Mouse (Mus musculus): Measurements from ENCODE around the gene Clec4a4. TPM values are rescaled to one million over a fixed set of nuclear protein-coding genes. Genes with fewer than 3 reads are reported as not detected.
"Not testable (repeated sequence)": the region's sequence is repeated elsewhere in the genome, so short reads cannot be mapped to it uniquely, and the experiment has no call there.

Gene Clec4a4
- not detected in 2 replicates for polyA plus RNA-seq (2012; ENCODE audit: insufficient read depth, low replicate concordance)

DNA sequence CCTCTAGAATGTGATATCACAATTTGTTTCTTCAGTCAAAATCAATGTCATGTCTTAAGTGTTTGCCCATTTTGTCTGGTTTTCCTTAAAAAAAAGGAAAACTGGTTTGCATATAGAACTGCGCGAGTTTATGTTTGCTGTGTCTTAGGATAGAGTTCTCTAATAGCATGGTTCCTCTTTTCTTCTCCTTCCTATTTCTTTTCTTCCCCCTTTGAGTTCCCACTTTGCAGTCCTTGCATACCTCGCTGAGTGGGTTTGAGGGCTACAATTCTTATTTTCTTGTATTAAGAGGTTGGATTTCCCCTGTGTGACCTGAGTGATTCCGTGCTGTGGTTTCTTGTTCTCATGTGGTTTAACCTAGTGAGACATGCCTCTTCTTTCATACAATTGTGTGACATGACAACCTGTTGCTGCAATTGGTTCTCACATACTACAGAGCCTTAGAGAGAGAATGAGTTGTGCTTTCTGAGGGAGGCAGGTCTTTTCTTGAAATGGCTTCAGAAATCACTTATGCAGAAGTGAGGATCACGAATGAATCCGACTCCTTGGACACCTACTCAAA, at the start of gene Clec4a4:
Clec4a4 (plus strand) TSS at position 492 of the 562 bp plus-strand sequence.
- Histone ChIP-seq H3K9me3 (peaks cover 15% of the 10 kb centered on the region), H3K27me3 (replicated peaks) (no peaks in the 10 kb centered on the region), H3K4me1 (no peaks in the 10 kb centered on the region), H3K36me3 (replicated peaks; ENCODE audit: low read length) (no peaks in the 10 kb centered on the region), H3K4me3 (replicated peaks) (no peak within 1 kb of the TSS)
- TF ChIP-seq GATA1 (IDR thresholded peaks at IDR 0.05; ENCODE audit: borderline replicate concordance, low read length) (no peak), FLI1 (IDR thresholded peaks at IDR 0.05; ENCODE audit: low read length) (no peak)

DNA sequence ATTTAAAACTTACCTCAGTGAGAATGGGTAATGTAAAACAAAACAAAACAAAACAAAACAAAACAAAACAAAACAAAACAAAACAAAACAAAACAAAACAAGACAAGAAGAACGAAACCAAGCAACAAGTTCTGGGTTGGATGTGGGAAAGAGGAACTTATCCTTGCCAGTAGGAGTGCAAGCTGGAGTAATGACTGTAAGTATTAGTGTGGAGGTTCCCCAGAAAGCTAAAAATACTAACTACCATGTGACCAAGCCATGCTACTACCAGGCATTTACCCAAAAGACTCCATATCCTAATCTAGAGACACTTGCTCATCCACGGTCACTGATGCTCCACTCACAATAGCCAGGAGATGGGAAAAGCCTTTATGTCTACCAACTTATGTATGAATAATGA, 43.4 kb upstream of the Clec4a4 start:
- Histone ChIP-seq H3K4me3 (replicated peaks) (no peak overlapping the region), H3K27me3 (replicated peaks) (no peaks in the 10 kb centered on the region)

DNA sequence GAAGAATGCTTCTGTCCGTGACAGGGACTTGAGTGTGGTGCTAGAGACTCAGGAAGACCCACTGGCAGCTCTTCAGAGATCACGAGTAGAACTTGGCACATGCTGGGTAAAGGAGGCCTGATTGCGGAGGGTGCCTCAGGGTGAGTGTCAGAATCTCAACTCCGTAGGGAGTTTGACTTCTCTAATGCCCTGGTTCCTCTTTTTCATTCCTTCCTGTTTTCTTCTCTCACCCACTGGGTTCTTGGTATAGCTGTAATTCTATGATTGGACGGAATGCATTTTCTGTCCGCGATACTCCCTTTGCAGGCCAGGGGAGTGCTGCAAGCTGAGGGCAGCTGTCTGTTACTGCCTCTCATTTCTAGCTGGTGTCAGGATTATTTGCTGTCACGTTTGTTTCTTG, 37.8 kb upstream of the Clec4a4 start, which contains the start of gene Clec4a3:
Clec4a3 (plus strand) TSS at position 115 of the 400 bp plus-strand sequence.
- H3K4me1 ChIP-seq = no peaks in the 10 kb centered on the region
- H3K36me3 ChIP-seq (replicated peaks; ENCODE audit: low read length) = no peaks in the 10 kb centered on the region
- TF ChIP-seq FLI1 (IDR thresholded peaks at IDR 0.05; ENCODE audit: low read length) (no peak), GATA1 (IDR thresholded peaks at IDR 0.05; ENCODE audit: borderline replicate concordance, low read length) (no peak)
- H3K27me3 ChIP-seq (replicated peaks) = no peaks in the 10 kb centered on the region
- H3K4me3 ChIP-seq (replicated peaks) = no peak within 1 kb of the TSS
- H3K9me3 ChIP-seq = no peaks in the 10 kb centered on the region

More for the DNA sequence above, 43.4 kb upstream of the Clec4a4 start:
- Histone ChIP-seq H3K36me3 (replicated peaks; ENCODE audit: low read length) (no peaks in the 10 kb centered on the region), H3K9me3 (no peaks in the 10 kb centered on the region), H3K4me1 (no peaks in the 10 kb centered on the region)
- TF ChIP-seq FLI1 (IDR thresholded peaks at IDR 0.05; ENCODE audit: low read length) (no peak), GATA1 (IDR thresholded peaks at IDR 0.05; ENCODE audit: borderline replicate concordance, low read length) (no peak)

DNA sequence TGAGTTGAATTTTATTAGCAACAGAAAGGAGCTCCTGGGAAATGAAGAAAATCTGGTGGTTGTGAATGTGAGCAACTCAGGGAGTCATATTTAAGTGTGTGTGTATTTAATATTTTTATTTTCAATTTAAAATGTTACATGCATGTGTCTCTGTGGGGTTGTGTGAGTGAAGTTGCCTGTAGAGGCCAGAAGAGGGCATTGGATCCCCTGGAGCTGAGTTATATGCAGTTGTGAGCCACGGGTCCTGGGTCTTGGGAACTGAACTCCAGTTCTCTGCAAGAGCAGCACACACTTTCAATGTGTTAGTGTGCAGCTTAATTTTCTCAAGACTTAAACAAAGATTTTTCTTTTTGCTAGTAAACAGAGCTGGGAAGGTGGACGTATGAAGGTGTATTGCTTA, 25.6 kb upstream of the Clec4a4 start:
- no peak overlapping the region for H3K4me3 ChIP-seq (replicated peaks)
- H3K9me3 ChIP-seq = peaks cover 2% of the 10 kb centered on the region; the same call in 1 of the 2 replicates
- TF ChIP-seq GATA1 (IDR thresholded peaks at IDR 0.05; ENCODE audit: borderline replicate concordance, low read length) (no peak), FLI1 (IDR thresholded peaks at IDR 0.05; ENCODE audit: low read length) (no peak)
- no peaks in the 10 kb centered on the region for H3K36me3 ChIP-seq (replicated peaks; ENCODE audit: low read length)
- H3K4me1 ChIP-seq = no peaks in the 10 kb centered on the region
- H3K27me3 ChIP-seq (replicated peaks) = no peaks in the 10 kb centered on the region

DNA sequence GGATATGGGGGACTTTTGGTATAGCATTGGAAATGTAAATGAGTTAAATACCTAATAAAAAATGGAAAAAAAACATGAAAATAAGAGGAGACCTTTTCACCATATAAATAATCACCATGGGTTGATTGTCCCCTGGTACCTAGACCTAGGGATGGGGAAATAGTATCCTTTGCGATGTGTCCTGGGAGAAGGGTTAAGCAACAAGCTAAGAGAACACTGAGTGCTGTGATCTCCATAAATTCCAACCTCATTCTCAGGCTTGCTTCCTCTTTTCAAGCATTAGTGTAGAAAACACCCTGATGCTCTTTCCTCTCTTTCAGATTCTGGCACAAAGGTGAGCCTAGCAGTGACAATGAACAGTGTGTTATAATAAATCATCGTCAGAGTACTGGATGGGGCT, 21.1 kb upstream of the Clec4a4 start:
- no peaks in the 10 kb centered on the region for H3K36me3 ChIP-seq (replicated peaks; ENCODE audit: low read length)
- no peaks in the 10 kb centered on the region for H3K9me3 ChIP-seq
- no peak for TF ChIP-seq FLI1 (IDR thresholded peaks at IDR 0.05; ENCODE audit: low read length)
- no peak for TF ChIP-seq GATA1 (IDR thresholded peaks at IDR 0.05; ENCODE audit: borderline replicate concordance, low read length)
- H3K27me3 ChIP-seq (replicated peaks) = no peaks in the 10 kb centered on the region
- H3K4me3 ChIP-seq (replicated peaks) = no peak overlapping the region
- H3K4me1 ChIP-seq = no peaks in the 10 kb centered on the region

DNA sequence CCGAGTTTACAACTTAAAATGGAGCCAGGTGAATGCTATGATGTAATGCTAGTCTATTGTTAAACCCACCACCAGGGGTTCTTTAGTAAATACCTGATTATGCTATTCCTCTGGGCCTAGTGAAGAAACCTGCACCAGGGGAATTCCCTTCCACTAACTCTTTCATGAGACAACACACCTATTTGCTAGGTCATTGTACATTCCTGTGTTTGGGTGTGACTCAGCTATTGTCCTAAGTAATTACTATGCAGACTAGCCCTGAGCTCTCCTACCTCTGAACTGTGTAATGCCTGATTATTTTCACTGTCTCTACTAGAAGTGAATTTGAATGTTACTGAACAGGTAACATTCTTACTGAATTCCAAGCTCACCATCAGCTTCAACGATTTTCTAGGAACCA, 14.5 kb downstream of the Clec4a4 start:
- H3K36me3 ChIP-seq (replicated peaks; ENCODE audit: low read length); H3K27me3 ChIP-seq (replicated peaks); H3K9me3 ChIP-seq; H3K4me3 ChIP-seq (replicated peaks); H3K4me1 ChIP-seq: not testable (repeated sequence)

DNA sequence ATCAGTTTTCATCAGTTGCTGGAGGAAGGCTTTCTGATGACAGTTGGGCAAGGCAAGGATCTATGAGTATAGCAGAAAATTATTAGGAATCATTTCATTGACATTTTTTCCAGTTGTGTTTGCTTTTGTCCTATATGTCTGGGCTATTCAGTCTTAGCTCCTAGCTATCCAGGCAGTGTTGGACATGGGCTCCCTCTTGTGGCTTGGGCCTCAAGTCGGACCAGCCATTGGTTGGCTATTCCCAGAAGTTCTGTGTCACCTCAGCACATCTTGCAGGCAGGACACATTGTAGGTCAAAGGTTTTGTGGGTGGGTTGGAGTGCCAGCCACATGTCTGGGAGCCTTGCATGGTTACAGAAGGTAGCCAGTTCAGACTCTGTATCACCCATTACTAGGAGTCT, 15.4 kb downstream of the Clec4a4 start:
- Histone ChIP-seq H3K4me3 (replicated peaks) (no peak overlapping the region), H3K4me1 (no peaks in the 10 kb centered on the region)

DNA sequence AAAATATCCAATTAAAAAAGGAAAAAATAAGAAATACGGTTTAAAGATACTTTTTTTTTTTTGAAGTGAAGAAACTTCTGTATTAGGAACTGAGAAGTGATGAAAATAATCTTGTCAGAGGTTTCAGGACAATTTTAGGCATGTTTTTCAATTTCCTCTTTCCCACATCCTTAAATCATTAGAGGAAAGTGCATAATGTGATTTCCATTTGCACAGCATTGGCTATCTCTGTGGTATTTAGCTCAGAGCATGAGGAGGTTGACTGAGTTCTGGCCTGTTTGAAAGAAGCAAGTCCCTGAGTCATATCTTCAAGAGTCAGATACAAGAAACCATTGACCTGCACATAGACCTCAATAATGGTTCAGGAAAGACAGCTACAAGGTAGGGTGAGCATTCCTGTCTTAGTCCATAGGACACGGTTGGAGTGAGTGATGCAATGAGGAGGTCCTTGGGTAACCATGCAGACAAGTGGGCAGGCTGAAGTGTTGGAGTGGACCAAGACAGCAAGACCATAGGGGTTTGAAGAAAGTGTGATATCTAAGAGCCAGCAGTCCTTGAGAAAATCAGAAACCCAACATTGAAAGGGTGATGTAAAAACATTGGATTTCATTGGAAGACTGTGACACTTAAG, 59.7 kb downstream of the Clec4a4 start, which contains the start of gene Clec4b1:
Clec4b1 (plus strand) TSS at position 221 of the 631 bp plus-strand sequence.
- Histone ChIP-seq H3K9me3 (peaks cover 2% of the 10 kb centered on the region; the same call in 1 of the 2 replicates), H3K27me3 (replicated peaks) (no peaks in the 10 kb centered on the region), H3K4me3 (replicated peaks) (no peak within 1 kb of the TSS), H3K4me1 (no peaks in the 10 kb centered on the region), H3K36me3 (replicated peaks; ENCODE audit: low read length) (no peaks in the 10 kb centered on the region)
- TF ChIP-seq GATA1 (IDR thresholded peaks at IDR 0.05; ENCODE audit: borderline replicate concordance, low read length) (no peak), FLI1 (IDR thresholded peaks at IDR 0.05; ENCODE audit: low read length) (no peak)

More for the DNA sequence above, 15.4 kb downstream of the Clec4a4 start:
- TF ChIP-seq FLI1 (IDR thresholded peaks at IDR 0.05; ENCODE audit: low read length) (no peak), GATA1 (IDR thresholded peaks at IDR 0.05; ENCODE audit: borderline replicate concordance, low read length) (no peak)
- Histone ChIP-seq H3K27me3 (replicated peaks) (no peaks in the 10 kb centered on the region), H3K36me3 (replicated peaks; ENCODE audit: low read length) (no peaks in the 10 kb centered on the region), H3K9me3 (no peaks in the 10 kb centered on the region)

Other genes starting within 250 kb of the Clec4a4 start
- 188 and 291 TPM in 2 replicates for gene Slc2a3, start 188.7 kb upstream of the Clec4a4 start, polyA plus RNA-seq (2012; ENCODE audit: insufficient read depth, low replicate concordance)
- 7.7 and 9.2 TPM in 2 replicates for gene Foxj2, start 170.5 kb upstream of the Clec4a4 start, polyA plus RNA-seq (2012; ENCODE audit: insufficient read depth, low replicate concordance)
- gene C3ar1, start 134.2 kb upstream of the Clec4a4 start, polyA plus RNA-seq (2012; ENCODE audit: insufficient read depth, low replicate concordance) = 0.50 and 2.6 TPM in 2 replicates
- gene Necap1, start 115.9 kb upstream of the Clec4a4 start, polyA plus RNA-seq (2012; ENCODE audit: insufficient read depth, low replicate concordance) = 8.9 and 9.7 TPM in 2 replicates
- 3.4 TPM in 1 of 2 replicates, not detected in the other for gene Clec4a1, start 68.5 kb upstream of the Clec4a4 start, polyA plus RNA-seq (2012; ENCODE audit: insufficient read depth, low replicate concordance)
- gene Clec4a3, start 37.9 kb upstream of the Clec4a4 start, polyA plus RNA-seq (2012; ENCODE audit: insufficient read depth, low replicate concordance) = 0.31 TPM in 1 of 2 replicates, not detected in the other
- not detected in 2 replicates for gene Clec4b1, start 59.6 kb downstream of the Clec4a4 start, polyA plus RNA-seq (2012; ENCODE audit: insufficient read depth, low replicate concordance)
- 3.7 TPM in 1 of 2 replicates, not detected in the other for gene Clec4a2, start 116.1 kb downstream of the Clec4a4 start, polyA plus RNA-seq (2012; ENCODE audit: insufficient read depth, low replicate concordance)
- not detected in 2 replicates for gene Clec4b2, start 182.5 kb downstream of the Clec4a4 start, polyA plus RNA-seq (2012; ENCODE audit: insufficient read depth, low replicate concordance)
- 8.3 TPM in 1 of 2 replicates, not detected in the other for gene Clec4n, start 239.5 kb downstream of the Clec4a4 start, polyA plus RNA-seq (2012; ENCODE audit: insufficient read depth, low replicate concordance)

All from megakaryocyte, embryonic 14.5 days (primary cell).